Mouse (Mus musculus): ENCODE measurements around the gene Cep97. TPM values are rescaled to one million over a fixed set of nuclear protein-coding genes. Genes with fewer than 3 reads are reported as not detected.
A peak's percentile ranks its signal among the peaks of the same experiment; 100 is the strongest.

Gene Cep97
- polyA plus RNA-seq, 1 experiment from 2014 or later: 9.3 TPM

DNA sequence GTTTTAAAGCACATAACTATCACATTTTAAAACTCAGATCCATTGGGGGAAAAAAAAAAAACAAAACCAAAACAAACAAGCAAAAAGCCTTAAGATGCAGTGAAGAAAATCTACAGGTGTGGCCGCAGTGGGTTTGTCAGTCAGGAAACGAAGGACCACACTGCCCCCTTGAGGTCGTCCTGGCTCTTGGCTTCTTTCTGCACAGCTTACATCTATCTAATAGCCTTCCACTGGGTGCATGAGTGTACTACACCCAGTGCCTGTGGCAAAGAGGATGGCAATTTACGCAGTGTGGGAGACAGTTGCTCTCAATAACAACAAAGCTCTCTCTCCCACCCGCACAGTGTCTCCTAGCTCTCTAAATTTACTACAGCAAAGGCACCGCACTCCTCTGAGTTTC, 76.2 kb downstream of the Cep97 start:
- Histone ChIP-seq H3K4me1 (replicated peaks; ENCODE audit: control insufficient read depth, insufficient read depth, low read length) (no peaks in the 10 kb centered on the region), H3K27me3 (replicated peaks; ENCODE audit: control insufficient read depth, insufficient read depth, low read length) (no peaks in the 10 kb centered on the region), H3K4me2 (no peak overlapping the region), H3K27ac (ENCODE audit: low read depth, low read length) (no peak overlapping the region), H3K9me3 (ENCODE audit: control insufficient read depth, low read length) (no peaks in the 10 kb centered on the region; the same call in 1 of the 2 replicates), H3K9ac (ENCODE audit: low read depth, low read length) (no peak overlapping the region), H3K4me3 (ENCODE audit: low read depth, low read length) (no peak overlapping the region), H3K36me3 (ENCODE audit: control insufficient read depth, insufficient read depth, low read length) (no peaks in the 10 kb centered on the region)
- 0 out of 2 replicates have a peak, but pooled peaks have one; percentile 34 for ATAC-seq (replicated peaks; ENCODE audit: low FRiP score)
- DNase-seq (ENCODE audit: low spot score): no peak
- 71% methylated on average over 6 of the region's 6 CpGs for WGBS

DNA sequence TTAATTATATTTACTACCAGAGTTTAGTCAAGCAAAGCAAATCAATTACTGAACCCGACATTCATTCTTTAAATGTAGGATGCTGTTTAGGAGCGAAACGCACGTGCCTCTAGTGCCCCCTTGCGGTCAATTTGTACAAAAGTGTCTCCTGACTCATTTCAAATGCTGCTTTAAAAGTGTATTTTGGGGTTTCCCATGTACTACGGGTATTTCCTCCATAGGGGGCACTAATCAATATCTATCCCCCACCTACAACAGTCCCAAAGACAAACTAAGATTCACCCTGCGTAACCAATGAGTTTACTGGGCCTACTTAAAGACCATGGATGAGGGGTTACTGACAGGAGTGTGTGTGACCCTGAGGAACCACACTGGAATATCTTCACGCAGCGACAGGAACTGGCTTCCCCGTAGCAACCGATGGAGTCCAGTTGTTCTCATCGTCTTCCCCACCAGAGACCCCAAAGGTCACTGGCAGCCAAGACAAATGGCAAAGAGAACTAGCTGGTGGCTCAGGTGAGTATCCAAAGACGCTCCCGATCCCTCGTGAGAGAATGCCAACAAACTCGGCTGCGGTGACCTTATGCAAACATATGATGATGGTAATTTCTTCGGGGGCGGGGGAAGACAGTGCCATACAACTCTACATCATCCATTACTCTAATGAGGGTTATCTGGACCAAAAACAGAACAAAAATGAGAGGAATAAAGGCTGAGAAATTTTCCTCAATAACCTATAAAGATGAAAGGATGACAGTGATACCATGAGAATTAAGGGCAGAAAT, 81.5 kb downstream of the Cep97 start:
- no peaks in the 10 kb centered on the region for H3K4me1 ChIP-seq (replicated peaks; ENCODE audit: control insufficient read depth, insufficient read depth, low read length)
- H3K4me3 ChIP-seq (ENCODE audit: low read depth, low read length): no peak overlapping the region
- no peaks in the 10 kb centered on the region; the same call in 1 of the 2 replicates for H3K9me3 ChIP-seq (ENCODE audit: control insufficient read depth, low read length)
- no peaks in the 10 kb centered on the region for H3K36me3 ChIP-seq (ENCODE audit: control insufficient read depth, insufficient read depth, low read length)
- H3K27ac ChIP-seq (ENCODE audit: low read depth, low read length): no peak overlapping the region
- DNase-seq (ENCODE audit: low spot score) (peak; percentile 44), ATAC-seq (replicated peaks; ENCODE audit: low FRiP score) (0 out of 2 replicates have a peak, but pooled peaks have one; percentile 43)
- H3K27me3 ChIP-seq (replicated peaks; ENCODE audit: control insufficient read depth, insufficient read depth, low read length): no peaks in the 10 kb centered on the region
- H3K4me2 ChIP-seq: no peak overlapping the region
- H3K9ac ChIP-seq (ENCODE audit: low read depth, low read length): no peak overlapping the region
- 55% methylated on average over 19 of the region's 19 CpGs for WGBS

DNA sequence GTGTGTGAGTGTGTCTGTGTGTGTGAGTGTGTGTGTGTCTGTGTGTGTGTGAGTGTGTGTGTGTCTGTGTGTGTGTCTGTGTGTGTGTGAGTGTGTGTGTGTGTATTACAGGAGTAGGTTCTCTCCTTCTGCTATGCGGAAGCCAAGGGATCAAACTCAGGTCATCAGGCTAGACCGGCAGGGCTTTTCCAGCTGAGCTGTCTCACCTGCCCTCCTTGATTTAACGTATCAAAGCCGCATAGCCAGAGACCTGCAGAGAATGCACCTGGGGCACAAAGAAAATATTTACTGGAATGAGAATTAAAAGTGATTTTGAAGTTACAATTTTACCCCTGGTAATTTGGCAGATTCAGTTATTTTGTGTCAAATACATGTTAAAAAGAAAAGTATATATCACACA, 82.1 kb downstream of the Cep97 start:
- H3K9ac ChIP-seq (ENCODE audit: low read depth, low read length): no peak overlapping the region
- H3K4me1 ChIP-seq (replicated peaks; ENCODE audit: control insufficient read depth, insufficient read depth, low read length): no peaks in the 10 kb centered on the region
- H3K4me2 ChIP-seq: no peak overlapping the region
- H3K27me3 ChIP-seq (replicated peaks; ENCODE audit: control insufficient read depth, insufficient read depth, low read length): no peaks in the 10 kb centered on the region
- H3K4me3 ChIP-seq (ENCODE audit: low read depth, low read length): no peak overlapping the region
- DNase-seq (ENCODE audit: low spot score): no peak
- ATAC-seq (replicated peaks; ENCODE audit: low FRiP score): no peak
- H3K27ac ChIP-seq (ENCODE audit: low read depth, low read length): no peak overlapping the region
- H3K9me3 ChIP-seq (ENCODE audit: control insufficient read depth, low read length): no peaks in the 10 kb centered on the region; the same call in 1 of the 2 replicates
- WGBS: 66% methylated on average over 4 of the region's 4 CpGs
- H3K36me3 ChIP-seq (ENCODE audit: control insufficient read depth, insufficient read depth, low read length): no peaks in the 10 kb centered on the region

DNA sequence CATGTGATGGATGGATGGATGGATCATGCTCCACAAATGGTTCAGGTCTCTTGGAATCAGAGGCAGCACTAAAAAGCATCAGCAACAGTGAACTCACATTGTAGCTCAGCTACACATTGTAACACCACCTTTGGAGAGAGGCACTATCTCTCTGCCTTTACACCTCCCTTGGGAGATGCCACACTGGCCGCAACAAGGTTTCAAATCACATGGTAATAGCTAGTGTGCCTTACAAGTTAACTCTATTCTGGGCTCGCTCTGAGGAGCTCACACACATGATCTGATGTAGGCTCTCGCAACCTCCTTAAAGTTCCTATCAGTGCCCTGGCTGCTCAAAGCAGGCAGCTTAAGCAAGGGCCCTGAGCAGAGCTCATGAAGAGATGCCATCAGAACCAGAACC, 84.2 kb downstream of the Cep97 start:
- no peak for ATAC-seq (replicated peaks; ENCODE audit: low FRiP score)
- DNase-seq (ENCODE audit: low spot score): no peak
- WGBS: 91% methylated on average over 3 of the region's 3 CpGs

More for the DNA sequence above, 84.2 kb downstream of the Cep97 start:
- Histone ChIP-seq H3K27me3 (replicated peaks; ENCODE audit: control insufficient read depth, insufficient read depth, low read length) (no peaks in the 10 kb centered on the region), H3K4me3 (ENCODE audit: low read depth, low read length) (no peak overlapping the region), H3K4me2 (no peak overlapping the region), H3K4me1 (replicated peaks; ENCODE audit: control insufficient read depth, insufficient read depth, low read length) (no peaks in the 10 kb centered on the region), H3K27ac (ENCODE audit: low read depth, low read length) (no peak overlapping the region), H3K36me3 (ENCODE audit: control insufficient read depth, insufficient read depth, low read length) (no peaks in the 10 kb centered on the region), H3K9me3 (ENCODE audit: control insufficient read depth, low read length) (no peaks in the 10 kb centered on the region), H3K9ac (ENCODE audit: low read depth, low read length) (no peak overlapping the region)

Other genes starting within 250 kb of the Cep97 start
- gene Nfkbiz, start 96.0 kb downstream of the Cep97 start, polyA plus RNA-seq (2014; fragmentation: Nextera tagmentation; extraction: Ambion mirVana): 4.5 and 4.6 TPM in 2 replicates
- gene Nxpe3, start 39.6 kb downstream of the Cep97 start, polyA plus RNA-seq (2014; fragmentation: Nextera tagmentation; extraction: Ambion mirVana): 0.73 and 0.93 TPM in 2 replicates
- gene Rpl24, start 31.4 kb upstream of the Cep97 start, polyA plus RNA-seq (2014; fragmentation: Nextera tagmentation; extraction: Ambion mirVana): 847 and 912 TPM in 2 replicates
- gene Zbtb11, start 39.0 kb upstream of the Cep97 start, polyA plus RNA-seq (2014; fragmentation: Nextera tagmentation; extraction: Ambion mirVana): 21.7 and 23.5 TPM in 2 replicates
- gene Pcnp, start 94.9 kb upstream of the Cep97 start, polyA plus RNA-seq (2014; fragmentation: Nextera tagmentation; extraction: Ambion mirVana): 195 and 210 TPM in 2 replicates
- gene Trmt10c, start 103.0 kb upstream of the Cep97 start, polyA plus RNA-seq (2014; fragmentation: Nextera tagmentation; extraction: Ambion mirVana): 38.5 and 41.8 TPM in 2 replicates
- gene Senp7, start 113.5 kb upstream of the Cep97 start, polyA plus RNA-seq (2014; fragmentation: Nextera tagmentation; extraction: Ambion mirVana): 24.1 and 29.2 TPM in 2 replicates

All from liver, embryonic 11.5 days (tissue).